Mouse (Mus musculus) kidney, adult 2 months (tissue): ENCODE measurements around the gene Zbtb22.

Experiments
- CTCF ChIP-seq: fragments of 200-500 bp; conservative IDR thresholded peaks from 2 replicates; pipeline ENCODE4 v1.5.1; 2011; ENCODE audit warnings: low read depth, mild to moderate bottlenecking, control low read depth, low read length, moderate library complexity, mixed read lengths; ENCODE audit not compliant: insufficient read depth, insufficient read length
- POLR2A ChIP-seq: fragments of 200-500 bp; IDR thresholded peaks from one replicate; pipeline ENCODE4 v1.6.1; 2011; ENCODE audit warnings: low read depth, low read length, control low read depth

DNA sequence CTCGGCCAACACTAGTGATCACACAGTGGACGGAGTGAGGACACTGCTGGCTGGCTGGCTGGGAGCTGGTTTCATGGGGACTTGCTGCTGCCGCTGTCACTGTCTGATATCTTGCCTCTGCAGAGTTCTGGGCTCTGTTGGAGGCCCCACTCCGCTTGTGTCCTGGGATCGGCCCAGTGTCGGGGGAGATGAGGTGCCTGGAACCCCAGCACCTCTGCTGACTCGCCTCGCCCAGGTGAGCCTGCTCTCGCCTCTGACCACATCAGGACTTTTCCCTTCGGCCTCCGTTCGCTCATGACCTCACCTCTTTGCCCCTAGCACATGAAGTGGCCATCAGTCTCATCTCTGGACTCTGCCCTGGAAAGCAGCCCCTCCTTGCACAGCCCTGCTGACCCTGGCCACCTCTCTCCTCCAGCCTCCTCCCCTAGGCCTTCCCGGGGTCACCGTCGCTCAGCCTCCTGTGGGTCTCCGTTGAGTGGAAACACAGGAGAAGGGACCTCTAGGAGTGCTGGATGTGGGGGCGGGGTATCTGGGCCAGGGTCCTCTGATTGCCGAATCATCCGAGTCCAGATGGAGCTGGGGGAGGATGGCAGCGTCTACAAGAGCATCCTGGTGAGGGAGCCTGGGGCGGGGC is 19.8 kb downstream of the Zbtb22 start:
- TF ChIP-seq CTCF: no peak
- no peak for TF ChIP-seq POLR2A
